Mouse (Mus musculus) kidney, embryonic 15.5 days (tissue): ENCODE data around the gene Itga8. TPM values are rescaled to one million over a fixed set of nuclear protein-coding genes. Genes with fewer than 3 reads are reported as not detected.

Source experiments
- ATAC-seq: fragments of 200-750 bp; cut with Nextera tagmentation; replicated peaks from 2 replicates; pipeline ENCODE4 v1.8.0; 2017; ENCODE audit warnings: moderate TSS enrichment; ENCODE audit not compliant: low FRiP score
- H3K27ac ChIP-seq: fragments of 300-500 bp; sonication (generic); 2 replicates; pipeline ENCODE4 v1.5.1; 2015; ENCODE audit warnings: mild to moderate bottlenecking, inconsistent platforms
- H3K27me3 ChIP-seq: fragments of 300-500 bp; sonication (generic); 2 replicates; pipeline ENCODE4 v1.6.1; 2015; ENCODE audit warnings: inconsistent platforms
- H3K36me3 ChIP-seq: fragments of 300-500 bp; sonication (generic); 2 replicates; pipeline ENCODE4 v1.6.1; 2015; ENCODE audit warnings: inconsistent platforms
- H3K4me1 ChIP-seq: fragments of 300-500 bp; sonication (generic); 2 replicates; pipeline ENCODE4 v1.6.1; 2015; ENCODE audit warnings: inconsistent platforms
- H3K4me2 ChIP-seq: fragments of 300-500 bp; sonication (generic); 2 replicates; pipeline ENCODE4 v1.6.1; 2015; ENCODE audit warnings: moderate library complexity, mild to moderate bottlenecking, inconsistent platforms
- H3K4me3 ChIP-seq: fragments of 300-500 bp; sonication (generic); replicated peaks from 2 replicates; pipeline ENCODE4 v1.5.1; 2015; ENCODE audit warnings: mild to moderate bottlenecking, inconsistent platforms
- H3K9ac ChIP-seq: fragments of 300-500 bp; sonication (generic); 2 replicates; pipeline ENCODE4 v1.6.1; 2015; ENCODE audit warnings: mild to moderate bottlenecking, inconsistent platforms
- H3K9me3 ChIP-seq: fragments of 300-500 bp; sonication (generic); replicated peaks from 2 replicates; pipeline ENCODE4 v1.6.1; 2016; ENCODE audit warnings: inconsistent platforms
- WGBS: fragments of 180-500 bp; shearing (Covaris S2); methylation state at CpG from one replicate; pipeline ENCODE4 v1.1.7; 2015; ENCODE audit warnings: mixed read lengths; 5-methylcytosine and 5-hydroxymethylcytosine counted together
- polyA plus RNA-seq: library from polyadenylated mRNA; unstranded; fragments of >200 nt; fragmentation: Nextera tagmentation; extraction: Ambion mirVana; gene quantifications from 2 replicates; pipeline ENCODE4 v1.2.1, GENCODE M21; 2015

Gene Itga8
- polyA plus RNA-seq, 1 experiment from 2014 or later: 39.8 TPM

DNA sequence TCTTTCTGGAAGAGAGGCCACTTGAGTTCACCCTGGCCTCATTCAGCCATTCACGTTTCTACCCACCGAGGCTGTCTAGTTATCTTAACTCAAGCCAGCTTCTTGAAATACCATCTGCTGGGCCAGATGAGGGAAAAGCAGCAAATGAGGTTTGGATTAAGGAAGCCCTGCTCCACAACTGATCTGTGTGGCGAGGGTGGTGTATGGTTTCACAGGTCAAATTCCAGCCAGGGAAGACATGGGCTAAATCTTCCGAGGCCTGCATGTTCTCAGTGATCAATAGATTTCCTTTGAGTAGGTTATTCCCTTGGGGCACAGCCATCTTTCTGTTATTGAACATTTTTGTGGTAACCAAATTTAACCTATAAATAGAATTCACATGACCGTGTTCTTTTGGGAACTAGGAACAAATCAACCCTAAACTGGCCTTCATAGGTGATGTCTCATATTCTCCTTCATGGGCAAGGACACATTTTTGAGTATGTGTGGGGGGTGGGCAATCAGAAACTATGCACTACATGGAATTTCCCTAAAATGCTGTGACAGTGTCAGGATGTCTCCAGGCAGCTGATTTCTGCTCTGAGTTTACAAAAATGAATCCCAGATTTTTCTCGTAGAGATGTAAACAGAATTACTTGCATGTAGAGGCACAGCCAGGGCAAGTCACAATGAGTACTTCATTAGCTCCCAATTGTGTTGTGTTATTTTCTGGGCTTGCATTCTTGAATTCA lies 235.9 kb downstream of the Itga8 start:
- WGBS: 53% methylated on average over 6 of the region's 6 CpGs
- no peak for ATAC-seq
- no peaks in the 10 kb centered on the region for H3K27me3 ChIP-seq
- H3K4me1 ChIP-seq: peaks cover 7% of the 10 kb centered on the region
- H3K9me3 ChIP-seq: no peaks in the 10 kb centered on the region
- no peak overlapping the region for H3K27ac ChIP-seq
- H3K4me2 ChIP-seq: no peak overlapping the region
- no peak overlapping the region for H3K4me3 ChIP-seq
- no peak overlapping the region for H3K9ac ChIP-seq
- no peaks in the 10 kb centered on the region for H3K36me3 ChIP-seq

DNA sequence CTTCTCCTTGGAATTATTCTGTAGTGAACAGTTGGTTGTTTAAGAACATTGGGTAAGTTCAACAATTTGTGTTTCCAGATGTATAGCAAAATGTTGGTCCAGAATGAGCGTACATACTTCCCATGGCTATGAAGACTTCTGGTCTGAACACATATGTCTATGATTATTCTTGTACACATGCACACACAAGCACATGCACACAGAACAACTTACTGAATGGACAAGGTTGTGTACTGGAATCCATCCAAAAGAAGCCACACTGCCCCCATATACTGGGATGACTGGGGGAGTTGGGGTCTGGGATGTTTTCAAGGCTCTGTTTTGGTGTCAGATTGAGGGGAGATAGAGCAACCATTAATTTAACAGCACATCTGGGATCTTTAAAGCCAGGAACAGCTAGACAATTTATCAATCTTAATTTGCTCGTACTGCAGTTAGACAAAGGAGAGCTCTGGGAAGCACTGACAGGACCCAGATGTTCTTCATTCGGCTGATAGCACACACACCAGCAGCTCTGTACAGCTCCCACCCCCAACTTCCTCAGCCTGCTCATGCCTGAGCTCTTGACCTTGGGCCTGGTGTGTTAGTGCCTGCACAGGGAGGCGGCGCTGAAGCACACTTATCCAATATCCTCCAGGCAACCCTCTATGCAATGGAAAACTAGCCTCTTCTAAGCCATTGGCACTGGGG lies 241.5 kb downstream of the Itga8 start:
- Histone ChIP-seq H3K4me3 (no peak overlapping the region), H3K4me1 (peaks cover 16% of the 10 kb centered on the region), H3K27me3 (no peaks in the 10 kb centered on the region), H3K9ac (no peak overlapping the region), H3K4me2 (no peak overlapping the region), H3K27ac (peak overlapping the region; percentile 49), H3K36me3 (no peaks in the 10 kb centered on the region), H3K9me3 (no peaks in the 10 kb centered on the region)
- 21% methylated on average over 5 of the region's 5 CpGs for WGBS
- peak; percentile 99 for ATAC-seq

Other genes with a start within 250 kb of the Itga8 start
- gene Mindy3, start 117.5 kb upstream of the Itga8 start, polyA plus RNA-seq: 35.1 and 37.1 TPM in 2 replicates